Mouse (Mus musculus) neutrophil, adult 5-6 weeks (primary cell): ENCODE measurements around the gene Tmem237. TPM values are rescaled to one million over a fixed set of nuclear protein-coding genes. Genes with fewer than 3 reads are reported as not detected.

ENCODE experiments used
- ATAC-seq: fragments of 151-379, 151-347 bp; 2 replicates; pipeline ENCODE4 v1.8.0; 2017; ENCODE audit warnings: mild to moderate bottlenecking, moderate TSS enrichment; ENCODE audit not compliant: insufficient number of reproducible peaks, poor library complexity, low FRiP score, severe bottlenecking; ENCODE audit errors: extremely low read depth
- total RNA-seq: library from RNA; stranded (forward); fragments of 200-1000 nt; gene quantifications from 2 replicates; pipeline ENCODE4 v1.2.3, GENCODE M21; 2017

Tmem237 gene
- total RNA-seq, result 0.81 and 1.7 TPM in 2 replicates

DNA sequence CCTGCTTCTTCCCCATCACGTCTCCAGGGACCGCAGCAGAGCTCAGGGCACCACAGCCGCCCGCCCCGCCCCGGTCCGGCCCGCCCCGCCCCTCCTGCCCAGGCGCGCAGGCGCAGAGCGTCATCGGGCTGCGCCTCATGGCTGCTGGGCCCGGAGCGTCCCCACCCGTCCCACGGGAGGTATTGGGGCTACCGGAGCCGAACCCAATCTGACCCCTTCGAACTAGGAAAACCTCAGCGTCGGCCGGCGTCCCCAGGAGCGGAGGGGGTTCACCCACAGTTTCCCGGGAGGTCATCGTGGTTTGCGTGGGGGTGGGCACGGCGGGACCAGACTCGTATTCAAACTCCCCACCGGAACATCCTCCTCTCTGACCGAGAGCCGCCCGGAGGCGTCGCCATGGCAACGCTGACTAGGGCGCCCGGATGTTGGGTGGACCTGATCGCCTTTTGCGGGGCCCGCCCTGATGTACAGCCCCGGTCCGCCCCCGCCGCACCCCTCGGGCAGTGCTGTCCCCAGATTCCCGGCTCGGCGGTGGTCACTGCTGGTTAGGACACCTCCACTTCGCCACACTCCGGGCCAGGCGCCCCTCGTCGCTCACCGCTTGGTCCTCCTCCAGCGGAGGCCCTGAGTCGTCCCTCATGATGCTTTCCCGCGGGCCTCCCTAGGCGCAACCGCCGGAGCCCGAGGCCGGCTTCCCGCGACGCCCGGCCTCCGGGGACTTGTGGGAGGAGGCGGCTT, at the start of gene Tmem237:
TSS of gene Tmem237 (minus strand) at position 689 of the 738 bp plus-strand sequence.
- ATAC-seq, result peak; percentile 78

DNA sequence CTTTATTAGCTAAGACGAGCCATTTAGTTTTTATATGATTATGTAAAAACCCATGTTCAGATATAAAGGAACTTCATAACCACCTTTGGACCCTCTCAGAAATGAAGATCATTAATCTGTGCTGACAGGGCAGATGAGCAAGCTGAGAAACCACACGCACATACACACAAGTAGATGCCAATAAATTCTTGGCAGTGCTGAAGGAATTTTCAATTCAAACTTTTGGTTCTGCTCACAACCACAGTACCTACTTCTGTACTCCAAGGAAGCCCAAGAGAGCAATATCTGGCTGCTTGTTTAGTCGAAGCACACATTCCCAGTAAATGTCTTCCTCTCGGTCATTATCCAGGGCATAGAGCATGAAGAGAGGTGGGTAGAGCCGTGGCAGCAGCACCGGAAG, 49.4 kb upstream of the Tmem237 start:
- no peak for ATAC-seq

DNA sequence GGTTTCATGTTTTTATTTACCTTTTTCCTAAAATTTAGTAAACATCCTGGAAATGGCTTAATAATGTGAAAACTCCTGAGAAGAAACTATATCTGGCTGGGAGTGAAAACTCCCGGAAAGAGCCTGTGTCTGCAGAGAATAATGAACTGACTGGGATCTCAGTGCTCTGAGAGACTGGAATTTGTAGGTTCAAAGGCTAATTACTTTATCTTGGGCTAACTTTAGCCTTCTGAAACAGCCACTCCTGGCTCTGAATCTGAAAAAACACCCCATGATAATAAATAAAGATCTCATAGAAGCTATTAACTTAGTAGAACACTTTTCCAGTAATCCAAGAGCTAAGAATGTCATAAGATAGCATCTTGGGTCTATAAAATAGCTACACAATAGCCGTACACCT, 48.3 kb upstream of the Tmem237 start:
- no peak for ATAC-seq

DNA sequence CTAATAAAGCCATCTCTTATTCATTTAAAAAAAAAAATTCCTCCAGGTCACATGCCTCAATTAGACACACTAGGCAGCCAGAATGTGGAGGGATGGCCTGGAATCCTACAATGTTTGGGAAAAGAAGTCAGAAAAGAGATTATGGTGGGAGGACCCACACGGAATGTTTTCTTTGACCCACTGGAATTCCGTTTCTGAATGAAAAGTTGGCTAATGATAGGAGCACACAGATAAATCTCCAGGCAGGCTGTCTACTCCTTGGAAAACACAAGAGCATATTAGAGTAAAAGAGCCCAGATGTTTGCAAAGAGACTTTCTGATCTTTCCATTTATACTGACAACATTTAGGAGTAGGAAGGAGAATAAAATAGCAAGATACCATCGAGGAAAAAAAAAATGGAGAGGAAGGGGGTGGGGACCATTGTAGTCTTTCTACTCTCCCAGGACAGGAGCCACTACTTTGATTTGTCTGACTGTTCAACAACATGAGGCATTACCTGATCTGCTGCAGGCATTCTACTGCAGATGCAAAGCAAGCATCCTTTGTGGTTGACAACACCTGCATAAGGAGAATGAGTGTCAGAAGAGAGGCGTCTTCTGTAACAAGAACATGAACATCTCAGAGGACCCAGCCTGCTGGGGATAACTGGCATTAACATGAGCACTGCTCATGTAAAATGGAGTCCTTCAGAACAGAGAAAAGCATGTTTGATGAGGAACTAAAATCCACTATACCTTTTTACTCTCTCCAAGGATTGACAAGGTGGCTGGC, 47.6 kb upstream of the Tmem237 start:
- no peak for ATAC-seq

DNA sequence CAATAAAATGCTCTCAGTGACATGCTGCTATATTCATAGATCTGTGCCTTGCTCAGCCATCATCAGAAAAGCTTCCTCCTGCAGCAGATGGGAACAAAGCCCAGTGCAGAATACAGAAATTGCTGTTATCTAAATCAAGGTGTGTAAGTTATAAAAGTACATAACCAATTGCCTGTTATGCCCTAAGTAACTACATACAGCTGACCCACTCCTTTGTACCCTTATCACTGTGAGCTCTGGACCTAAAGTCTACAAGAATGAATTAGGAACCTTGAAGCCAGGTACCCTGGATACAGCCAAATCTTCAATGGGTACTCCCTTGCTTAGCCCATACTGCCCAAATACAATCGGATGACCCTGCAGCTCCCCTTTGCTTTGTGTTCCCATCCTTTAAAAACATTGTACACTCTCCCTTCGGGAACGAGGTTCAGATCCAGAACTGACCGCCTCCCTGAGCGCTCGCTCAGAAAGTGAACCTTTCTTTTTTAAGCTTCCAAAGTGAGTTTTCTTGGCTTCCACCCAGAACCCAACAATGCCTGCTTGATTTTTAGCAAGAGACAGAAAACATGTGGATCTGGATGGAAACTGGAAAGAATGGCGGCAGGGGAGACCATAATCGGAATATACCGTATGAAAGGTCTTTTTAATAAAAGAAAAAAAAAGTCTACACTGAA, 46.2 kb upstream of the Tmem237 start:
- ATAC-seq, result no peak

DNA sequence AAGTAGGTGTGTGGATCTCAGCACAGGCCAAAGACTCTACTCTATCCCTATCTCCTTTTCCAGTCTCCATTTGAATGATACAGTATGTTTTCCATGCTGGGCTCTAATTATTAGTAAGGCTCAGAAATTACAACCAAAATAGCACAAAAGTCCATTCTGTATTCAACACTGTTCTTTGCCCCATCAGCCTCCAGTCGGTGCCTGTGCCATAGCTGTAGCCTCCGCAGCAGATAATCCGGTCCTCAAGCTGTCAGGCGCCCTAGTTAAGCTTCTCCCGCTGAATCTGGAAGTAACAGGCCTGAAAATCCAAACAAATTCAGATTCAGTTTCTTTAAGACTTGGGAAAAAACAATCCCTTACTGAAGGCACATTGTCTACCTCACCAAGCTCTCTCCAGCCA, 43.7 kb upstream of the Tmem237 start:
- ATAC-seq, result no peak

DNA sequence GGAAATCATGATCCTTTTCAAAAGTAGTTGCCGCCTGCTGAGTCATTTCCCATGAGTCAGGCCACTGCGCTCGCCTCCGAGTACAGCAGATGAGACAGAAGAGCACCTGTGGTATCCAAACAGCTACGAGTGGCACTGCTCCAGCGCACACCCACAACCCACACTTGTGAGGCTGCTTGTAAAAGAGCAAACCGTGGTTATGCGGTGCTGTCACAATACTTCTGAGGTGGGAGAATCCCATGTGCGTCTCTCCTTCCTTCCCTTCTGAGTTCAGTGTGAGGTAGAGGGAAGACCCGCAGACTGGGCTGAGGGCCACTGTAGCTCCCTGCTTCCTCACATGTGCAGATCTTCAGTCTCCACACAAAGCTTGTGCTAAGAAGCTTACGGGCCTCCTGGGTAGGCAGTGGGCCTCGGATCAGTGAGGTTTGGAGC, 42.8 kb upstream of the Tmem237 start, which contains the start of gene Mpp4:
TSS of gene Mpp4 (minus strand) at position 360 of the 432 bp plus-strand sequence.
- no peak for ATAC-seq

DNA sequence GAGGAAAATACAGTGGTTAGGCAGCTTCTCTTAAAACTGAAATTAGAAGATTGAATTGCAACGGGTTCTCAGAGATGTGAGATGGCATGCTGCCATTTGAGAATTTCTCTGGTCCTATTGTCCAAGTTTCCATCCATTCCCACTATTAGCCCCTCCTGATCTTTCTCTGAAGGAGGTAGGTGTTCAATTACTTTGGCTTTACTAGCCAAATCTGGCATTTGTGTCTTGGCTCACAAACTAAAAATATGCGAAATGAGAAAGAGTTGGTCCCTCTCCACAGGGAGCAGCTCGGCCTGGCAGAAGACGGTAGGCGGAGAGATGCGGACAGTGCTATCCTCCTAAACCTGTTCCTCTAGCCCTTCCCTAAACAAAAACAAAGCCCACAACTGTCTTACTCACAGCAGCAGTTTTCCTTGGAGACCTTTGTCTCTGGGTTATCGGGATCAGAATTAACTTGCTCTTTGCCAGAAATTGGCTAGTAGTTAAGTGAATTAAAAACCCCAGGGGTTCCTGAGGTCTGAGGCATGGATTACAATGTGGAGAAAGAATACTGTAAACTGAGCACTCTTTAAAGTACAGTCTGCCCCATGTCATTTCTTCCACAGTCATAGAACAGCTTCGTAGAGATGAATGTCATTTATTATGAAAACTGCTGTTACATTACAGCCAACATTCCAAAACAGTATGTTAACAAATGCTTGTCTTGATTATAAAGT, 42.3 kb upstream of the Tmem237 start:
- ATAC-seq, result no peak

DNA sequence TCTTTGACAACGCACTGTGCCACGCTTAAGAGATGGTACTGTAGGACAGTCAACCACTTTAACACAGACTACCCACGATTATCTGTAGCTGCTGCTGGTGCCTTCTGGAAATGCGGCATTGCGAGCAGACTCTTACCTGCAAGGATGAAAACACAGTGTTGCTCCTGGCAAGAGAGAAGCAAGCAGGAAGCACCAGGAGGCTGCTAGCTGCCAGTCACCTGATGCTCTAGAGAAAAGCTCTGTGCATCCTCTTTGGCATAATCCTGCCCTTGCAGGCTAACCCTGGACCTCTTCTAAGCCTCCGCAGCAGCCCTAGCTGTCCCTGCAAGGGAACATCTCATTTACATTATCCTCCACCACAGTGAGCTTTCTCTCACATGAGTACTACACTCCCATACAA, 41.2 kb upstream of the Tmem237 start:
- ATAC-seq, result no peak

DNA sequence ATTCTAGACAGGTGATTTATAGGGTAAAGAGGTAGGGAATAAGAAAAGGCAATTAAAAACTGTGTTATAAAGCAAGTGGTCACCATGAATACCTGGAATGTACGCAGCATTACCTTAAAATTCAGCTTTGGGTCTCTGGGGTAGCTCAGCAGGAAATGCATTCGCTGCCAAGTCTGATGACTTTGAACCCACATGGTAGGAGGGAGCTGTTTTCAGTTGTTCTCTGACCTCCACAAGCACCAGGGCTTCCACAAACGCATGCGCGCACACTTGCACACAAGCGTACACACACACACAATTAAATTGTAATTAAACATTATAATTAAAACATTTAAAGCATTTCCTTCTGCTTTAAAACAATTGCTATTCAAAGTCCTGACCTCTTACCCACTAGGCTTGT, 40.7 kb upstream of the Tmem237 start:
- ATAC-seq, result no peak

DNA sequence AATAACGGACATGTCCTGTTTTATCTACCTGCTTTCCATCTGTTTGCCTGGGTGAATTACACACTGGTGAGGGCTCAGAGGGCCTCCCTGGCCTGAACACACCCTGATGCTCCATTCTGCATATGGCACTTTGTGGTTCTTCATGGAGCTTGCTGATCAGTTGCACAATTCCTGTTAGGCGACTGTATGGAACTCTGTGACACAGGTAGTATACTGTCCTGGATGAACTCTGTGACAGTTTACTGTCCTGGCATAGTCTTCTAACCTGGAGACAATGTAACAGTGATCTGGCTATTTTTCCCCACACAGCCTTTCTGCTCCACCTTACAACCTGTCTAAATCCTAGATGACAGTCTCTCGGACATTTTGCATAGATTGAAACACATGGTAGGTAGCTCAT, 38.9 kb upstream of the Tmem237 start:
- ATAC-seq, result no peak

DNA sequence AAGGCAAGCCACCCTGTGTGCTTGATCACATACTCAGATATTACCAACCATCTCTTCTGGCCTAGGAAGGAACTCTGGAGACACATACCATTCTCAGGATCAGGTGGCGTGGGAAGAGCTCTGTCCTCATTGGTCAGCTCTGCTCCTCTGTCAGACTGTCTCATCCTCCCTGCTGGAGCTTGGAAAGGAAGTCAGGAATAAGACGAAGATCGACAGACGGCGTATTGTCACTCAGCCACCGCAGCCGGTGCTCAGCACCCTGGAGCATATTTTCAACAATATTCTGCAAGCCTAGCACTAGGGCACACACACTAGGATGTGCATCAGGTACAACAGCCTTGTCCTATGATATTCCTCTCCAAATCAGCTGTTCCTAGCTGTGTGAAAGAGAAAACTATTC, 38.3 kb upstream of the Tmem237 start:
- ATAC-seq, result no peak

DNA sequence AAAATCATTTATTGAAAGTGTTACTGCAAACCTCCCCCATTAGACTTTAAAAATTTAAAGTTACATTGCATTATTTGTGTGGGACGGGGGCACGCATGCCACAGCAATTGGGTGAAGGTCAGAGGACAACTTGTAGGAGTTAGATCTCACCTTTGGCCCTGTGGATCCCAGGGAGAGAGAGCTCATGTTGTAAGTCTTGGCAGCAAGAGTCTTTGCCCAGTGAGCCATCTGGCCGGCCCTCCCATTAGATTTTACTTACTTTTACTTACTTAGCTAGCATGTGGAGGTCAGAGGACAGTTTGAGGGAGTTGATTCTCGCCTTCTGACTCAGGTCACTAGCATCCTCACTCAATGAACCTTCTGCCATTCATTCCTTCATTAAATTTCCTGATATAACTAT, 37.6 kb upstream of the Tmem237 start:
- ATAC-seq, result no peak

DNA sequence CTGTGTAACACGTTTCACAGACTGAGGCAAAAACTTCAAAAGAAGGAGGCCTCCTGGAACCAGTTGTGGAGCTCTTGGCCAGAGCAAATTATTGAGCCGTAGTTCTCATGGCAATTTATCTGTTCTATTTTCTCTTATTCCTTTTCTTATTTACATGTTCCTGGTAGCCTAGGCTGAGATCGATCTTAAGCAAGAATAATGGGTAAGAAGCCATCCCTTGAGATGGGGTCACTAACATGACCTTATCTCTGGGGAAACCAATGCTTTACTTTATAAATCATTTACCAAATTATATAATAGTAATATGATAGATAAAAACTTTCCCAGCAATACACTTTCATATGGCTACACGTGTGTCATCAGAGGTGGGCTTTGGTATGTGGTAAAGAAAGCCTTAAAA, 32.1 kb upstream of the Tmem237 start:
- no peak for ATAC-seq

DNA sequence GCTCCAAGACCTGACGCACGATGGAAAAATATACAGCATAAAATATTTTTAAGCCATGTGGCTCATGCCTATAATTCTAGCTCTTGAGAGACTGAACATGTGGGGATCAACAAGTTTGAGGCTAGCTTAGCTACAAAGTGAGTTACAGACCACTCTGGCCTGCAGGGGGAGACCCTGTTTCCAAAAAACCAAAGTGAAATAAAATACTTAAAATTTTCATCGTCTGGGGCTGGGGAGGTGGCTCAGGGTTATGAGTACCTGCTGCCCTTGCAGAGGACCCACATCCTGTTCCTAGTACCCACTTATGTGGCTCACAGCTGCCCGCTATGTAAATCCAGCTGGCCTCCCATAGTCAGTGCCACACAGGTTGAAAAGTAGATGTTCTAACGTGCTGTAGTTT, 30.3 kb upstream of the Tmem237 start:
- no peak for ATAC-seq

DNA sequence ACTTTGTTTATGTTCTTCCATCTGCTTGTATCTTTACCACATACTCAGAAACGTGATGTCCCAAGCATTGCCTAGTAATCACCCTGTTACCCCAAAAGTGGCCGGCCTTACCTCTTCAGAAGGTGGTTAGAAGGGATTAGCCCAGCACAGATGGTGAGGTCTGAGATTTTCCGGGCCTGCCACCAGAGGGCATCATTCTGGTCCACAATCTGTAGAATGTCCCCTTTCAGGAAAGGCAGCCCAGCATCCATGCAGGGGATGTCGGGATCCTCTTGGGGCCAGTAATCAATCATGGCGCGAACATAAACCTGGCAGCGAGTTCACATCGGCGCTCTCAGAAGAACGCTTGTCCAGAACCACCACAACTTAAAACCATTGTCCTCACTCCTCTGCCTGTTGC, 24.3 kb upstream of the Tmem237 start:
- no peak for ATAC-seq

DNA sequence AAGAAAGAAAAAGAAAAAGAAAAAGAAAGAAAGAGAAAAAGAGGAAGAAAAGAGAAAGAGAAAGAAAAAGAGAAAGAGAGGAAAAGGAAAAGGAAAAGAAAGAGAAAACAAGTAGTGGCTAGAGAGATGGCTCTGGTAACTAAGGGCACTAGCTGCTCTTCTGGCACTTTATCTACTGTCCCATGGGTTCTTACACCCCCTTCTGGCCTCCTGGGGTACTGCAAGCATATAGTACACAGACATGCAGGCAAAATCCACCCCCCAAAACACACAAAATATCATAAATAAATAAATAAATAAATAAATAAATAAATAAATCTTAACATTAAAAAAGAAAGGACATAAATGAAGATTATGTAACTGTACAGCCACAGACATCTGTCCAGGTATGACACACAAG, 22.6 kb upstream of the Tmem237 start:
- ATAC-seq, result peak; percentile 89

DNA sequence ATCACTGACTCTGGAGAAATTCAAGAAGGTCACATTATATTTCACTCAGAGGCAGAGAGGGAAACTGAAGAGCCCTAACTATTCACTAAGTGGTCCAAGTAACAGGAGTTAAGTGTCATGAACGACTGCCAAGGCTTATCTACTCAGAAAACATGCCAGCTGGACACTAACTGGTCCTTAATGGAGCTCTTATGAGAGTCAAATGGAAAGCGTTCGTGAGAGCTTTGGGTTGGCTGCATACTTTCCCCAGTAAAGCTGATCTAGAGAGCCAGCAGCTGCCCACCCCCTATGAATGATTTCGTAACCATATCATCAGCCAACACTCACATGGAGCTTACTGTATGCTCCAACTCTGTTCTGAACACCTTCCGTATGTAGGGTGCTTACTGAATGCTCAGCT, 14.2 kb upstream of the Tmem237 start:
- no peak for ATAC-seq

DNA sequence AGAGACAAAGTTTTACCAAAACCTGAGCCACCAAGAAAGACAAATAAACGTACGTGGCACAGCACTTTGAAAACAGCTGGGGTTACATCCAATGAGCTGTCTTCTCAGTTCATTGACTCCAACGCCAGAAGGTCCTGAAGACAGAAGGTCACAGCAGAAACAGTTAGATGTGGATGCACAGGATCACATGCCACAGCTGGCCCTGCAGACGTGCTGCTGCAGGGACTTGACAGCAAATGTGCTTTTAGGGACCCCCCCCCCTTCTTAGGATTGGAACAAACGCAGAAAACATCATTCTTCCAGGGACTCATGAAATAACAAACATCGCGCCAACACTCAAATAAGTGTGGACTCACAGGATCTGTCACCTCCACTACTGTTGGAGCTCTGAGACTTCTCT, 8.7 kb upstream of the Tmem237 start:
- no peak for ATAC-seq
